Mouse (Mus musculus) heart, postnatal 14 days (tissue): ENCODE measurements around the gene Coq8a. TPM values are rescaled to one million over a fixed set of nuclear protein-coding genes. Genes with fewer than 3 reads are reported as not detected.

Source experiments
- DNase-seq, 2 experiments: peaks; one replicate each; pipeline ENCODE4 v3.0.0; 2021 to 2022
- intact Hi-C: fragments of 180-260 bp; cut with DNase I; formaldehyde crosslinking; loops from one replicate; pipeline ENCODE4 v1.15.1; 2025
- total RNA-seq, 2 experiments: library from RNA; stranded (reverse); gene quantifications; 2 replicates each; pipeline ENCODE4 v1.2.3; 2021

The Coq8a gene
- total RNA-seq, 2 experiments from 2014 or later: 741 to 790 TPM

DNA sequence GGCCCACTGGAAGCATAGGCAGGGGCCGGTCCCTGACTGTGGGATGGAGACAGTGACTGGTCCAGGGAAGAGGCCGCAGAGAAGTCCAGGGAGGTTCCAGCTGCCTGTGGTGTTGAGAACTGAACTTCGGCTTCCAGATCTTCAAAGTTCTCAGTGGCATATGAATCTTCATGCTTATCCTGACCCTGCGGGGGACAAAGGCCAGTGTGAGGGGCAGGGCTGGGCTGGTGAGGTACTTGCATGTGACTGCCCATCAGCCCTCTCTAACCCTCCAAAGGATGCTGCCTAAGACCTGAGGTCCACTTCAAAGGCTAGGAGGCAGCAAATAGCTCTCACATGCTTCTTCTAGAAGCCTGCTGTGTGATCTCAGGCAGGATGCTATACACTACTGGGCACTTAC is 20.3 kb downstream of the Coq8a start:
- intact Hi-C loops: loop anchor here (5.0 kb wide), 2 partner anchors 303 to 373 kb away; partner anchors contain the start of gene Stum

GRCm38 (mm10) chr1:180178340-180178739 is 21.1 kb downstream of the Coq8a start:
- DNase-seq: no peak
- intact Hi-C loops: loop anchor here (5.0 kb wide), 2 partner anchors 304 to 374 kb away; partner anchors contain the start of gene Stum

More for the DNA sequence above, 20.3 kb downstream of the Coq8a start:
- DNase-seq: no peak

DNA sequence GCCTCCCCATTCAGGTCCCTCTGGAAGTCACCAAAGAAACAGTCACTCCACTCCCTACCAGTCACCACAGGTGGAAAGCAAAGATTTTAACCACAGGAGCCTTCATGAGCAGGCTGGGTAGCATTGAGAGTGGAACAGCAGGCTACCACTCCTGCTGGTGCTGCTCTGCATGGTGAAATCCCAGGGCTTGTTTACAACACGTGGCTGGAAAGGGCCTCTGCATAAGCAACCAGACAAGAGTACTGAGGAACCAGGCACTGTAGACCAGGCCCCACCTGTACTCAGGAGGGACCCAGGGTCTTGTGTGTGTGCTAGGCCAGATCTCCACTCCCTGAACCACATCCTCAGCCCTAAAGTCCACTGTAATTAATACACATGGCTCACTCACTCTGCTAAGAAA is 22.6 kb downstream of the Coq8a start:
- DNase-seq: no peak
- intact Hi-C loops: loop anchor here (5.0 kb wide), 2 partner anchors 306 to 376 kb away; partner anchors contain the start of gene Stum

GRCm38 (mm10) chr1:180175635-180176034 is 23.8 kb downstream of the Coq8a start:
- DNase-seq: no peak
- intact Hi-C loops: loop anchor here (1.0 to 5.0 kb wide), 3 partner anchors 40 to 377 kb away; partner anchors contain the start of gene Stum

DNA sequence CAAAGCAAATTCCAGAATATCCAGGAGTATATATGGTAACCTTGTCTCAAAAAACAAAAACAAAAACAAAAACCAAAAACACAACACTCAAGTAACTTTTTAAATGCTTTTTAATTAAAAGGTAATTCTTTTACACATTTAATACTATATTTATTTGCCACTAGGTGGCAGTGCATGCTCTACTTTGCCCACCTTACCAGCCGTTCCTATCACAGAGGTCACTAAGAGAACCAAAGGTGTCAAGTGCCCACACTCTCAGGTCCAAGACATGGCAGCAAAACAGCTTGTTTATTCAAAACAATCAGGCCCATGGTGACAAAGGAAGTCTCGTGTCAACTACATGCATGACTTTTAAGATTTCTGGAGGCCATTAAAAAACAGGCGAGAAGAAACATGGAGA is 24.2 kb downstream of the Coq8a start:
- intact Hi-C loops: loop anchor here (1.0 to 5.0 kb wide), 3 partner anchors 40 to 377 kb away; partner anchors contain the start of gene Stum
- DNase-seq: no peak

DNA sequence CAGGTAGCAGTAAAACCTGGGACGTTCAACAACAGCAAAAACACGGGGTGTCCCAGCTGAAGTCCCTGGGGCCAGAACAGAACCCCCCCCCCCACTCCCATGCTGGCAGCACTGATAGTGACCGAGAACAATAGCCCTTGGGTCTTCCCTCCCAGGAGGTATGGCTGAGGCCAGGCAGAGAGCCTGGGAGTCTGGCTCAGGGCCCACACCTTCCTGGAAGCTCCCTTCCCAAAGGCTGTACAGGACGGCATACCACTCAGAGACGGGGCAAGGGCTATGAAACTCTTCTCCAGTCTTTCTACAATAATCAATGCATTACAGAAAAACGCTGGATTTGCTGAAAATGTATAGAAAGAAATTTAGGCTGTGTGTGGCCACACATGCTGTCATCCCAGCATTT is 24.7 kb downstream of the Coq8a start:
- intact Hi-C loops: loop anchor here (1.0 to 5.0 kb wide), 3 partner anchors 41 to 378 kb away; partner anchors contain the start of gene Stum
- DNase-seq: no peak

DNA sequence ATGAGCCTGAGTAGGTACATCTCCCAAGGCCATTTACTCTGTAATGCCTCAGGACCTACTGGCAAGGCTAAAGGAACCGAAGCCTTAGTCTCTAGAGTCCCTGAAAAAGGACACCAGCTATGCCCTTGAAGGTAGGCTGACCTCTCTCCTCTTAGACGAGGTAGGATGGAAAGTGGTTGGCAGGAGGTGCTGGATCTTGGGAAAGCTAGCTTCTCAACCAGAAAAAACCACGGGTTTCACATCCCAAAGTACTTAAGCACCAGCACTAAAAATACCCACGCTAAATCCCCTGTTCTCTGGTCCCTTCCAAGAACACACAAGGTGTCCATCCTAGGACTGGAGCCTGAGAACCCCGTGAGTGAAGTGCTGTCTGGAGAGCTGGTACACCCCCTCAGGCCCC is 26.4 kb downstream of the Coq8a start:
- intact Hi-C loops: no loop called here
- DNase-seq: no peak

- no peak for DNase-seq
- intact Hi-C loops: no loop called here
Observed at GRCm38 (mm10) chr1:180172600-180172999, 26.8 kb downstream of the Coq8a start.

GRCm38 (mm10) chr1:180171883-180172282 is 27.5 kb downstream of the Coq8a start:
- DNase-seq: peak; percentile 44 to 63
- intact Hi-C loops: no loop called here

- intact Hi-C loops: no loop called here
- DNase-seq: peak in 1 of 2 experiments; percentile 1
Observed at GRCm38 (mm10) chr1:180170071-180170470, 29.3 kb downstream of the Coq8a start.

- intact Hi-C loops: no loop called here
- DNase-seq: no peak
Observed at GRCm38 (mm10) chr1:180169161-180169560, 30.2 kb downstream of the Coq8a start.

DNA sequence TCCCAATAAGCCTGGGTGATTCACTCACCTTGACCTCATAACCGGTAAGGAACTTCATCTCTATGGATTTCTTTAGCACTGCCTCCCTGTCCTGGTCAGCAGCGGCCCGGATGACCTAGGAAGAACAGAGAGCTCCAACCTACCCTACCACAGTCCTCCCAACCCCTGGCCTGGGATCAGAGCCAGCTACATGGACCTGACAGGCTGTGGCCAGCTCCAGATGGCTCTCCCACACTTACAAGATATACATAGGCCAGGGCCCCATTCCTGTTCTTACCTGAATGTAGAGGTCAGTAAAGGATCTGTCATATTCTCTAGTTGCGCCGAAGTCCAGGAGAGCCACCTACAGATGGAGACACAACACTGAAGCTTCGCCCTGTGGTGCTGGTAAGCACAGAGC is 31.1 kb downstream of the Coq8a start:
- DNase-seq: peak in 1 of 2 experiments; percentile 34
- intact Hi-C loops: no loop called here

- no peak for DNase-seq
- intact Hi-C loops: no loop called here
Observed at GRCm38 (mm10) chr1:180166533-180166932, 32.9 kb downstream of the Coq8a start.

- no peak for DNase-seq
- intact Hi-C loops: no loop called here
Observed at GRCm38 (mm10) chr1:180162986-180163385, 36.4 kb downstream of the Coq8a start.

DNA sequence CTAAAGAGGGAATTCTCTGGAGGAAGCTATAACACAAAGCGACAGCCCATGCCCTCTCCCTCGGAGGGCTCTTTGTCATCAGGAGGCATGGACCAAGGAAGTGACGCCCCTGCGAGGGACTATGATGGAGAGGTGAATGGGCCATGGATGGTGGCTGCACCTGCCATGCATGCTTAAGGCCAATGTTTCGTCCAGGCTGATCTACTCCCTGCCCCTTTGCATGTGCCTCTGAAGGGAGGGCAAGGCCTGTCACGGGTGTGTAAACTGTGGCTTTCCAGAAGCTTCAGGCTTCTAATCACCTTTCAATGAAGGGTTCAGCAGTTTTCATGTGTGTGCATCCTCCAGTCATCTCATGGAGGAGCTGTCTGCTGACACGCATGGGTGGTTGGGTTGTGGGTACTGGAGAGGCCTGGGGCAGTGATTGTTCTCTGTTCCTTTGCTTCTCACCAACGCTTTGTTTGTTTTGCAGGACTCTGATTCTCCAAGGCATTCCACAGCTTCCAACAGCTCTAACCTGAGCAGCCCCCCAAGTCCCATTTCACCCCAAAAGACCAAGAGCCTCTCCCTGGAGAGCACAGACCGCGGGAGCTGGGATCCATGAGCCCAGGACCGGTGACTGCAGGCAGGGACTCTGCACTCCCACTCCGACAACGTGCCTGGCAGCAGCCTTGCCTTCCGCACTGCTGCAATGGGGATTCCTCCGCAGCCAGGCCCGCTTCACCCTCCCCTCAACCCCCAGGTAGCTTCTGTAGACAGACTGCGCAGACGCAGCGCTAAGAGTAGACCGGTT is 37.6 kb downstream of the Coq8a start:
- no peak for DNase-seq
- intact Hi-C loops: no loop called here

GRCm38 (mm10) chr1:180161160-180161559 is 38.2 kb downstream of the Coq8a start:
- DNase-seq: no peak
- intact Hi-C loops: no loop called here

DNA sequence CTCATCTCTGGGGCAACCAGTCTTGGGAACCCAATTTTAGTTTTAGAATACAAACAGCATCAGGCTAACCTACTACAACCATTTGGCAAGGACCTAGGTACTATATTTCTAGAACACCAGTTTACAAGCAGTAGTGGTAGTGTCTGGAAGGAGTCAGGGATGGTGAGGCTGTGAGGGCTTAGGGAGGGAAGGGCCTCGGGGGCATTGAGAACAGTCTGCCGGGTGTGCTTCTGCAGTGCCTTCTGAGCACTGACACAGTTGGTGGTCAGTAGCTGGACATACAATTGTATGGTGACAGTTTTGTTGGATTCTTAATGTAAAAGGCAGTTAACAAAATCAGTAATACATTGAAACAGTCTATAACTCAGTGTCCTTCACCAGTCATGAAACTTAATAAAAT is 38.9 kb downstream of the Coq8a start:
- no peak for DNase-seq
- intact Hi-C loops: no loop called here

DNA sequence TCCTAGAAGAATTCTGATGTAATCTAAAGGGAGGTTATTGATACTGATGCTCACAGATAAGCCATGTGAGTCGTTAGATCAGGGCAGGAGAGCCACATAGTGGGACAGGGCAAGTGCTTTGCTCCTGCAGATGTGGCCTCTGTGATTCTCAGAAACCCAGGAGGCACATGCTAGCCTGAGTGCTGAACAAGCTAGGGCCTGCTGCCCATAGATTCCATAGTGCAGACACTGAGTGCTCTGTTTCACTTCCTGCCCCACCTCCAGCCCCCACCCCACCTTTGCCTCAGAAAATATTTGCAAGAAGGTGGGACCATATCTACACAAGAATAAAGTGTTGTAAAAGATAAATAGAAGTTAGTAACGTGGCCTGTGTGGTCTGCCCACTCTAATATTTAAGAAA is 40.8 kb downstream of the Coq8a start:
- no peak for DNase-seq
- intact Hi-C loops: no loop called here

GRCm38 (mm10) chr1:180151191-180151590 is 48.2 kb downstream of the Coq8a start:
- DNase-seq: no peak
- intact Hi-C loops: no loop called here

DNA sequence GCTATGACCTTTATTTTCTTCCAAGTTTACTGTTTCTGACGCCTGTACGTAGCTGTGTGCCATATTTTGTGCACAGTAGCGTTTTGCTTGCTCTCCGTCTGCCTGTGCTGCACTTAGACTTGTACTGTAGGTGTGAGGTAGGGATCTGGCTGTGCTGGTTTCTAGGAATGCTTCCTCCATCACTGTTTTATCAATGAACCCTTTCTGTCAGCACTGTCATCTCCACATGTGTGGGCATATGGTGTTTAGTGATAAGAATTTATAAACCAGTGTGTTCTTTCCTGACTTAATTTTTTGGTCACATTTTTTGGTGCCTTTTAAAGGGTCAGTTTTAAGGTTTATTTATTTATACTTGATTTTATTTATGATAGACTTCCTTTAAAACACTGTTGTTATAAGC is 50.8 kb downstream of the Coq8a start:
- no peak for DNase-seq

DNA sequence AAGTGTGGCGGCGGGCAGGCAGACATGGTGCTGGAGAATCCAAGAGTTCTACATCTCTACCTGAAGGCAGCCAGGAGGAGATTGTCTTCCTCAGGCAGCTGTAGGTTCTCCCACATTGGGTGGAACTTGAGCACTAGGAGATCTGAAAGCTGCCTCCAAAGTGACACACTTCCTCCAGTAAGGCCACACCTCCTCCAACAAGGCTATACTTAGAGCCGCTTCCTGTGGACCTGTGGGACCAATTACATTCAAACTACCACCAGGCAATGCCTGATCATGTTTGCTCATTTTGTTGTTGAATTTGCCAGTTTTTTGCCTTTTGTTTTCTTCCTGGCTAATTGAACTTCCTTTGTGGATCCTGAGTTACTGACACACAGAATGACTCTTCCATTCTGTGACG is 51.4 kb downstream of the Coq8a start:
- DNase-seq: no peak
- intact Hi-C loops: loop anchor here (10.0 kb wide), 1 partner anchor 293 kb away; no protein-coding TSS in a partner anchor

More for the DNA sequence above, 50.8 kb downstream of the Coq8a start:
- intact Hi-C loops: loop anchor here (10.0 kb wide), 1 partner anchor 294 kb away; no protein-coding TSS in a partner anchor

DNA sequence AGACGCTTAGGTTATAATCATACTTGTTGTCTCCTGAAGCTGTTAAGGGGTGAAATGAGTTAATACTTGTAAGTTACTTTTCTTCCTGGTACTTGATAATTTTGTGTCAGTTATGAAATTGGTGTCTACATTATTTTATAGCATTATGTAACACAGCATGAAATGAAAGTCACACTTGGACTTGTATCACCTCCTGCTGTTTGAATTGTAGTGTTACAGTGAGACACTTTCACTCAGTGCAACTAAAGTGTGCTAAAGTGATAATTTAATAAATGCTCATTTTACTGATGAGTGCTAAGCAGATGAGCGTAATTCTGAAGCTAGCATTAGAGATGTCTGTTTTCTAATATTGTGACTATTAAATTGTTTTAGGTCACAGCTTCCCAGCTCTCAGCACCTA is 58.4 kb downstream of the Coq8a start:
- no peak for DNase-seq
- intact Hi-C loops: loop anchor here (10.0 kb wide), 1 partner anchor 286 kb away; no protein-coding TSS in a partner anchor
